Mouse (Mus musculus): ENCODE results near the gene Dnajb1.
"Not testable (repeated sequence)": the region's sequence is repeated elsewhere in the genome, so short reads cannot be mapped to it uniquely, and the experiment has no call there.

Gene Dnajb1

GRCm38 (mm10) chr8:83578131-83579055 lies 29.6 kb upstream of the Dnajb1 start:
- no peak for DNase-seq (ENCODE audit: low spot score in 2 of 2)

- DNase-seq (ENCODE audit: low spot score in 2 of 2) = no peak
Observed at GRCm38 (mm10) chr8:83579676-83580075, 28.3 kb upstream of the Dnajb1 start.

- no peak for DNase-seq (ENCODE audit: low spot score in 2 of 2)
Observed at GRCm38 (mm10) chr8:83580826-83581225, 27.2 kb upstream of the Dnajb1 start.

- no peak for DNase-seq (ENCODE audit: low spot score in 2 of 2)
Observed at GRCm38 (mm10) chr8:83582226-83582625, 25.8 kb upstream of the Dnajb1 start.

GRCm38 (mm10) chr8:83583236-83583635 lies 24.8 kb upstream of the Dnajb1 start:
- no peak for DNase-seq (ENCODE audit: low spot score in 2 of 2)

GRCm38 (mm10) chr8:83584771-83585170 lies 23.2 kb upstream of the Dnajb1 start:
- DNase-seq (ENCODE audit: low spot score in 2 of 2) = no peak

- no peak for DNase-seq (ENCODE audit: low spot score in 2 of 2)
Observed at GRCm38 (mm10) chr8:83585333-83585732, 22.7 kb upstream of the Dnajb1 start.

GRCm38 (mm10) chr8:83587644-83588043 lies 20.3 kb upstream of the Dnajb1 start:
- DNase-seq (ENCODE audit: low spot score in 2 of 2) = no peak

- no peak for DNase-seq (ENCODE audit: low spot score in 2 of 2)
Observed at GRCm38 (mm10) chr8:83588886-83589285, 19.1 kb upstream of the Dnajb1 start.

- no peak for DNase-seq (ENCODE audit: low spot score in 2 of 2)
Observed at GRCm38 (mm10) chr8:83590488-83591023, 17.4 kb upstream of the Dnajb1 start.

GRCm38 (mm10) chr8:83592682-83593081 lies 15.3 kb upstream of the Dnajb1 start:
- no peak for DNase-seq (ENCODE audit: low spot score in 2 of 2)

GRCm38 (mm10) chr8:83593325-83594166 lies 14.4 kb upstream of the Dnajb1 start:
- no peak for DNase-seq (ENCODE audit: low spot score in 2 of 2)

- peak; percentile 97 to 98 for DNase-seq (ENCODE audit: low spot score in 2 of 2)
Observed at GRCm38 (mm10) chr8:83594167-83595049, 13.6 kb upstream of the Dnajb1 start.

- DNase-seq (ENCODE audit: low spot score in 2 of 2) = not testable (repeated sequence)
Observed at GRCm38 (mm10) chr8:83595050-83595345, 13.0 kb upstream of the Dnajb1 start.

GRCm38 (mm10) chr8:83596369-83596768 lies 11.6 kb upstream of the Dnajb1 start:
- DNase-seq (ENCODE audit: low spot score in 2 of 2) = peak in 1 of 2 experiments; percentile 45

- no peak for DNase-seq (ENCODE audit: low spot score in 2 of 2)
Observed at GRCm38 (mm10) chr8:83598146-83598545, 9.8 kb upstream of the Dnajb1 start.

- DNase-seq (ENCODE audit: low spot score in 2 of 2) = no peak
Observed at GRCm38 (mm10) chr8:83599814-83600213, 8.2 kb upstream of the Dnajb1 start.

GRCm38 (mm10) chr8:83602650-83603029 lies 5.4 kb upstream of the Dnajb1 start:
- DNase-seq (ENCODE audit: low spot score in 2 of 2) = no peak

- DNase-seq (ENCODE audit: low spot score in 2 of 2) = peak; percentile 78 to 81
Observed at GRCm38 (mm10) chr8:83608398-83608829, 421 bp downstream of the Dnajb1 start.

GRCm38 (mm10) chr8:83609086-83609485 lies 1.1 kb downstream of the Dnajb1 start:
- no peak for DNase-seq (ENCODE audit: low spot score in 2 of 2)

GRCm38 (mm10) chr8:83609547-83610180 lies 1.7 kb downstream of the Dnajb1 start:
- no peak for DNase-seq (ENCODE audit: low spot score in 2 of 2)
